Mouse (Mus musculus): ENCODE data around the gene Rab5if. TPM values are rescaled to one million over a fixed set of nuclear protein-coding genes. Genes with fewer than 3 reads are reported as not detected.

Gene Rab5if
- total and polyA plus RNA-seq, 2 experiments from 2014 or later: 115 to 155 TPM

GRCm38 (mm10) chr2:156869554-156869953 is 6.6 kb downstream of the Rab5if start:
- no peak for TF ChIP-seq CTCF (IDR thresholded peaks at IDR 0.05)
- H3K9ac ChIP-seq (replicated peaks; ENCODE audit: low read length, poor library complexity, severe bottlenecking): no peak overlapping the region
- no peak overlapping the region for H3K27ac ChIP-seq (ENCODE audit: low read depth, low read length)
- no peak for ATAC-seq (ENCODE audit: low FRiP score)
- no peaks in the 10 kb centered on the region for H3K27me3 ChIP-seq (ENCODE audit: insufficient read depth, low read length)
- H3K4me1 ChIP-seq (ENCODE audit: insufficient read depth, low read length): no peaks in the 10 kb centered on the region
- no peak for DNase-seq (ENCODE audit: low spot score)
- WGBS: 88% methylated on average over 7 of the region's 7 CpGs
- peaks cover 40% of the 10 kb centered on the region for H3K36me3 ChIP-seq (ENCODE audit: insufficient read depth, low read length)
- H3K9me3 ChIP-seq (ENCODE audit: low read length): no peaks in the 10 kb centered on the region
- H3K4me3 ChIP-seq (ENCODE audit: low read depth, low read length): no peak overlapping the region
- no peak overlapping the region for H3K4me2 ChIP-seq (ENCODE audit: low read depth, low read length, poor library complexity, severe bottlenecking)

DNA sequence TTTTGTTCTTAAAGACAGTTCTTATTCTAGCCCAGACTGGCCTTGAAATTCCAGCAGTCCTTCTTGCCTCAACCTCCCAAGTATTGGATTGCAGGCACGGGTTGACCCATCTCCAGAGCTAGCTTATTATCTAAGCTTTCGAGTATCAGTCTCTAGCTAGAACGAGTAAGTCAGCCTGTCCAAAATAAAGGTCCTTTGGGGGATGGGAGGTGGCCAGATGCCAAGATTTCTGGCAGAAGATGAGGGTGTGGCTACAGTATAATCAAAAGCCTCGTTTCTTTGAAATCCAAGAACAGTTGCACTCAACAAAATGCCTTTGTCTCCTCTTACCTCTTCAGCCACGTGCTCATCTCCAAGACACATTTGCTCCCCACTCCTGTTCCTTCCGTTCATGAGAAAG is 7.6 kb downstream of the Rab5if start:
- Histone ChIP-seq H3K9me3 (ENCODE audit: low read length) (no peaks in the 10 kb centered on the region), H3K36me3 (ENCODE audit: insufficient read depth, low read length) (peaks cover 46% of the 10 kb centered on the region), H3K9ac (replicated peaks; ENCODE audit: low read length, poor library complexity, severe bottlenecking) (no peak overlapping the region), H3K4me2 (ENCODE audit: low read depth, low read length, poor library complexity, severe bottlenecking) (no peak overlapping the region), H3K27me3 (ENCODE audit: insufficient read depth, low read length) (no peaks in the 10 kb centered on the region), H3K4me1 (ENCODE audit: insufficient read depth, low read length) (no peaks in the 10 kb centered on the region), H3K4me3 (ENCODE audit: low read depth, low read length) (no peak overlapping the region), H3K27ac (ENCODE audit: low read depth, low read length) (no peak overlapping the region)
- DNase-seq (ENCODE audit: low spot score) (no peak), ATAC-seq (ENCODE audit: low FRiP score) (no peak)
- 58% methylated on average over 6 of the region's 6 CpGs for WGBS
- no peak for TF ChIP-seq CTCF (IDR thresholded peaks at IDR 0.05)

GRCm38 (mm10) chr2:156873629-156874028 is 10.7 kb downstream of the Rab5if start:
- peaks cover 37% of the 10 kb centered on the region for H3K36me3 ChIP-seq (ENCODE audit: insufficient read depth, low read length)
- 24% methylated on average over 5 of the region's 5 CpGs for WGBS
- H3K9ac ChIP-seq (replicated peaks; ENCODE audit: low read length, poor library complexity, severe bottlenecking): no peak overlapping the region
- no peak overlapping the region for H3K4me2 ChIP-seq (ENCODE audit: low read depth, low read length, poor library complexity, severe bottlenecking)
- H3K4me3 ChIP-seq (ENCODE audit: low read depth, low read length): no peak overlapping the region
- peak; percentile 90 for TF ChIP-seq CTCF (IDR thresholded peaks at IDR 0.05)
- no peak overlapping the region for H3K27ac ChIP-seq (ENCODE audit: low read depth, low read length)
- DNase-seq (ENCODE audit: low spot score) (peak; percentile 73), ATAC-seq (ENCODE audit: low FRiP score) (0 out of 2 replicates have a peak, but pooled peaks have one; percentile 58)
- no peaks in the 10 kb centered on the region for H3K4me1 ChIP-seq (ENCODE audit: insufficient read depth, low read length)
- no peaks in the 10 kb centered on the region for H3K27me3 ChIP-seq (ENCODE audit: insufficient read depth, low read length)
- no peaks in the 10 kb centered on the region for H3K9me3 ChIP-seq (ENCODE audit: low read length)

DNA sequence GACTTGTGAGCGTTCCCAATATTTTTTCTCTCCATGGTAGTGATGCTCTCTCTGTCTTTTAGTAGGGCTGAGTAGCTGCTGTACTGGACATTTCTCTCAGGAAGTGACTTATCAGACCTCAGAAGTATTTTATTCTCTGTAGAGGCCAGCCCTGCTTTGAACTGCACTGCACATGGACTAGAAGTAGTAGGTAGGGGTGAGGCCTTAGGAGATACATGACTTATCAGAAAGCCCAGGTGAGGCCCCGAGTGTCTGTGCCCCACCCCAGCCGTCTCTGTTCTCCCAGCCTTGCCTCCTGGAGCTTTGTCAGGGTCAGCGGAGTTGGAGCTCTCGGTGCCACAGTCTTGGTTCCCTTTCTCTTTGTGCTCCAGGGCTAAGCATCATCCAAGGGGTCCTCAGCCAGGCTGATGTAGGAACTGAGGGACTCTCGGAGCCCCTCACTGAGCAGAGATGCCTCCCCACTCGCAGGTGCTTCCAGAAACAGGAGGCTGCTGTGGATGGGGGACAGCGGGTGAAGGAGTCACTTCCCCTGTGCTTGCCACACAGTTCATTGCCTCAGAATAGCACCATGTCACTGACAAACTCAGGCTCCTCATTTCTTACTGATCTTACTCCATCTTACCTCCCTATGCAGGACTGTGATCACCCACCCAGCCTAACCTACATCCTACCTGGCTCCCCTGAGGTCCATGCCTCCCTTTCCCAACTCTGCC is 11.3 kb downstream of the Rab5if start:
- no peak for TF ChIP-seq CTCF (IDR thresholded peaks at IDR 0.05)
- Histone ChIP-seq H3K4me1 (ENCODE audit: insufficient read depth, low read length) (no peaks in the 10 kb centered on the region), H3K9ac (replicated peaks; ENCODE audit: low read length, poor library complexity, severe bottlenecking) (no peak overlapping the region), H3K36me3 (ENCODE audit: insufficient read depth, low read length) (peaks cover 32% of the 10 kb centered on the region), H3K27ac (ENCODE audit: low read depth, low read length) (no peak overlapping the region), H3K9me3 (ENCODE audit: low read length) (no peaks in the 10 kb centered on the region), H3K4me2 (ENCODE audit: low read depth, low read length, poor library complexity, severe bottlenecking) (no peak overlapping the region), H3K4me3 (ENCODE audit: low read depth, low read length) (no peak overlapping the region), H3K27me3 (ENCODE audit: insufficient read depth, low read length) (no peaks in the 10 kb centered on the region)
- WGBS: 93% methylated on average over 8 of the region's 8 CpGs
- ATAC-seq (ENCODE audit: low FRiP score): no peak
- DNase-seq (ENCODE audit: low spot score): no peak

GRCm38 (mm10) chr2:156874760-156875510 is 12.0 kb downstream of the Rab5if start:
- no peak overlapping the region for H3K27ac ChIP-seq (ENCODE audit: low read depth, low read length)
- ATAC-seq (ENCODE audit: low FRiP score): no peak
- TF ChIP-seq CTCF (IDR thresholded peaks at IDR 0.05): no peak
- no peak overlapping the region for H3K4me2 ChIP-seq (ENCODE audit: low read depth, low read length, poor library complexity, severe bottlenecking)
- H3K4me3 ChIP-seq (ENCODE audit: low read depth, low read length): no peak overlapping the region
- no peak for DNase-seq (ENCODE audit: low spot score)
- H3K9me3 ChIP-seq (ENCODE audit: low read length): no peaks in the 10 kb centered on the region
- no peak overlapping the region for H3K9ac ChIP-seq (replicated peaks; ENCODE audit: low read length, poor library complexity, severe bottlenecking)
- H3K27me3 ChIP-seq (ENCODE audit: insufficient read depth, low read length): no peaks in the 10 kb centered on the region
- no peaks in the 10 kb centered on the region for H3K4me1 ChIP-seq (ENCODE audit: insufficient read depth, low read length)
- 92% methylated on average over 4 of the region's 4 CpGs for WGBS
- peaks cover 29% of the 10 kb centered on the region for H3K36me3 ChIP-seq (ENCODE audit: insufficient read depth, low read length)

DNA sequence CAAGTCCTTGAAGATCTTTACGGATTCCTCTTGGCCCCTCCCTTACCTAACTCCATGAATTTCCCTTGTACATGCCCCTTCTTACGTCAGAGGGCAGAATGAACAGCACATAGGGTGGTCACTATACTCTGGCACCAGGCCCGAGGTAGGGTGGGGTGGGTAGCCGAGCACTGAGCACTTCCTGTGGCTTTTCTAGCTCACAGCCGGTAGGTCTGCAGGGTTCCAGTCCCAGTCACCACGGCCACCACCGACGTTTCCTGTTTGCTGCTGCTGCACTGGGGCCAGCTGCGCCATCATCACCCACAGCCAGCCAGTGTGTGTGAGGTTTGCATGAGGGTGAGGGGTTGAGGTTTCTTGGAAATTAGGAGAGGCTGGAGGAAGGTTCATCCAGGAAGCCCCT is 14.8 kb downstream of the Rab5if start:
- Histone ChIP-seq H3K4me2 (ENCODE audit: low read depth, low read length, poor library complexity, severe bottlenecking) (no peak overlapping the region), H3K27ac (ENCODE audit: low read depth, low read length) (no peak overlapping the region)
- ATAC-seq (ENCODE audit: low FRiP score): no peak

More for the DNA sequence above, 14.8 kb downstream of the Rab5if start:
- Histone ChIP-seq H3K9me3 (ENCODE audit: low read length) (no peaks in the 10 kb centered on the region), H3K4me3 (ENCODE audit: low read depth, low read length) (no peak overlapping the region), H3K4me1 (ENCODE audit: insufficient read depth, low read length) (no peaks in the 10 kb centered on the region), H3K36me3 (ENCODE audit: insufficient read depth, low read length) (peaks cover 20% of the 10 kb centered on the region), H3K27me3 (ENCODE audit: insufficient read depth, low read length) (no peaks in the 10 kb centered on the region), H3K9ac (replicated peaks; ENCODE audit: low read length, poor library complexity, severe bottlenecking) (no peak overlapping the region)
- TF ChIP-seq CTCF (IDR thresholded peaks at IDR 0.05): no peak
- no peak for DNase-seq (ENCODE audit: low spot score)
- 63% methylated on average over 9 of the region's 9 CpGs for WGBS

Measured in midbrain, postnatal 0 days (tissue).